Mouse (Mus musculus): Measurements from ENCODE around the gene Ankrd54.

- TF ChIP-seq CTCF (IDR thresholded peaks at IDR 0.05; ENCODE audit: insufficient read depth, low read length) = no peak
- TF ChIP-seq POLR2A (IDR thresholded peaks at IDR 0.05; ENCODE audit: borderline replicate concordance, extremely low read depth, low read depth, low read length) = no peak
These were observed 4.8 kb downstream of the Ankrd54 start for GRCm38 (mm10) chr15:79057850-79058249.
